Mouse (Mus musculus) CH12.LX (cell line): Measurements from ENCODE around the gene Unc119b. TPM values are rescaled to one million over a fixed set of nuclear protein-coding genes. Genes with fewer than 3 reads are reported as not detected.

ENCODE experiments used
- DNase-seq: peaks from one replicate; pipeline ENCODE4 v3.0.0-alpha.2; 2013; ENCODE audit errors: extremely low read depth
- H3K27ac ChIP-seq: 2 replicates; pipeline ENCODE4 v1.5.1; 2012; ENCODE audit warnings: low read depth, mild to moderate bottlenecking, control low read depth, moderate library complexity; ENCODE audit not compliant: insufficient read depth
- H3K27me3 ChIP-seq: replicated peaks from 2 replicates; pipeline ENCODE3; 2012; ENCODE audit warnings: inconsistent platforms
- H3K36me3 ChIP-seq, 2 experiments: replicated peaks in 1 of 2; 2 replicates each; pipeline versions ENCODE3 to v1.6.1; 2012; ENCODE audit warnings: inconsistent platforms in 1 of 2, low read length in 1 of 2, mild to moderate bottlenecking in 1 of 2, mixed read lengths in 1 of 2, moderate library complexity in 1 of 2; ENCODE audit not compliant: control insufficient read depth in 1 of 2, insufficient read depth in 1 of 2
- H3K4me1 ChIP-seq, 2 experiments: 2 replicates each; pipeline ENCODE4 v1.6.1; 2012; ENCODE audit warnings: inconsistent platforms in 1 of 2, moderate library complexity in 1 of 2; ENCODE audit not compliant: insufficient read depth in 2 of 2, control insufficient read depth in 1 of 2
- H3K4me2 ChIP-seq: 2 replicates; pipeline ENCODE4 v1.6.1; 2012; ENCODE audit warnings: low read depth, mild to moderate bottlenecking, control low read depth; ENCODE audit not compliant: poor library complexity, insufficient read depth, severe bottlenecking
- H3K4me3 ChIP-seq, 3 experiments: fragments of 150-350 bp in 1 of 3; sonication (generic) in 1 of 3; replicated peaks in 1 of 3; 2 replicates each; pipeline versions ENCODE3 to v1.5.1; 2011 to 2012; ENCODE audit warnings: low read depth in 2 of 3, low read length in 2 of 3, mild to moderate bottlenecking in 2 of 3, moderate library complexity in 2 of 3, control low read depth in 1 of 3, improper control_type of control experiment in 1 of 3, inconsistent platforms in 1 of 3, mixed read lengths in 1 of 3; ENCODE audit not compliant: poor library complexity in 1 of 3
- H3K79me2 ChIP-seq: replicated peaks from 2 replicates; pipeline ENCODE4 v1.6.1; 2012; ENCODE audit warnings: mild to moderate bottlenecking, moderate library complexity; ENCODE audit not compliant: control insufficient read depth, poor library complexity, insufficient read depth, severe bottlenecking; ENCODE audit errors: extremely low read depth
- H3K9ac ChIP-seq: 2 replicates; pipeline ENCODE4 v1.6.1; 2012; ENCODE audit warnings: low read depth, mild to moderate bottlenecking, control low read depth, moderate library complexity; ENCODE audit not compliant: insufficient read depth
- H3K9me3 ChIP-seq: replicated peaks from 2 replicates; pipeline ENCODE3; 2012; ENCODE audit warnings: low read length, inconsistent platforms, mixed read lengths
- CHD2 ChIP-seq: IDR thresholded peaks from 2 replicates; pipeline ENCODE4 v1.6.1; 2011; ENCODE audit warnings: low read length, improper control_type of control experiment
- CTCF ChIP-seq, 2 experiments: IDR thresholded peaks in 1 of 2; conservative IDR thresholded peaks in 1 of 2; 2 replicates each; pipeline ENCODE4 v1.5.1; 2011 to 2012; ENCODE audit warnings: low read depth in 2 of 2, low read length in 2 of 2, improper control_type of control experiment in 1 of 2, inconsistent platforms in 1 of 2, mild to moderate bottlenecking in 1 of 2, moderate library complexity in 1 of 2
- E2F4 ChIP-seq: IDR thresholded peaks from 2 replicates; pipeline ENCODE4 v1.6.1; 2011; ENCODE audit warnings: low read depth, low read length, improper control_type of control experiment; ENCODE audit not compliant: insufficient replicate concordance
- GABPA ChIP-seq: IDR thresholded peaks from 2 replicates; pipeline ENCODE4 v1.6.1; 2012; ENCODE audit warnings: low read depth, low read length, improper control_type of control experiment, inconsistent platforms; ENCODE audit not compliant: insufficient replicate concordance
- IRF4 ChIP-seq: IDR thresholded peaks from 2 replicates; pipeline ENCODE4 v1.6.1; 2014; ENCODE audit warnings: low read depth, mild to moderate bottlenecking, inconsistent platforms, low read length, improper control_type of control experiment
- JUN ChIP-seq: IDR thresholded peaks from 2 replicates; pipeline ENCODE4 v1.6.1; 2011; ENCODE audit warnings: low read depth, mild to moderate bottlenecking, low read length, improper control_type of control experiment, moderate library complexity; ENCODE audit not compliant: insufficient read depth
- JUND ChIP-seq: conservative IDR thresholded peaks from 2 replicates; pipeline ENCODE4 v1.6.1; 2011; ENCODE audit warnings: low read depth, low read length, improper control_type of control experiment
- KAT2A ChIP-seq: IDR thresholded peaks from 2 replicates; pipeline ENCODE4 v1.6.1; 2012; ENCODE audit warnings: low read length, improper control_type of control experiment, inconsistent platforms; ENCODE audit not compliant: insufficient replicate concordance
- MAZ ChIP-seq: IDR thresholded peaks from 2 replicates; pipeline ENCODE4 v1.6.1; 2012; ENCODE audit warnings: low read depth, mild to moderate bottlenecking, inconsistent platforms, low read length, improper control_type of control experiment, moderate library complexity
- MEF2A ChIP-seq: IDR thresholded peaks from 2 replicates; pipeline ENCODE4 v1.6.1; 2014; ENCODE audit warnings: low read depth, mild to moderate bottlenecking, inconsistent platforms, low read length, improper control_type of control experiment, borderline replicate concordance
- MXI1 ChIP-seq: IDR thresholded peaks from 2 replicates; pipeline ENCODE4 v1.6.1; 2011; ENCODE audit warnings: mild to moderate bottlenecking, low read depth, low read length, improper control_type of control experiment
- NRF1 ChIP-seq: IDR thresholded peaks from 2 replicates; pipeline ENCODE4 v1.6.1; 2014; ENCODE audit warnings: low read depth, mild to moderate bottlenecking, inconsistent platforms, low read length, improper control_type of control experiment, moderate library complexity
- POLR2AphosphoS2 ChIP-seq: IDR thresholded peaks from 2 replicates; pipeline ENCODE4 v1.6.1; 2011; ENCODE audit warnings: low read depth, low read length, improper control_type of control experiment
- RCOR1 ChIP-seq: conservative IDR thresholded peaks from 2 replicates; pipeline ENCODE4 v1.6.1; 2012; ENCODE audit warnings: low read depth, mild to moderate bottlenecking, inconsistent platforms, low read length, improper control_type of control experiment
- SIN3A ChIP-seq: IDR thresholded peaks from 2 replicates; pipeline ENCODE4 v1.6.1; 2012; ENCODE audit warnings: low read length, improper control_type of control experiment, inconsistent platforms
- SMC3 ChIP-seq: IDR thresholded peaks from 2 replicates; pipeline ENCODE4 v1.6.1; 2011; ENCODE audit warnings: low read depth, low read length, improper control_type of control experiment
- TBP ChIP-seq: conservative IDR thresholded peaks from 2 replicates; pipeline ENCODE4 v1.6.1; 2011; ENCODE audit warnings: low read depth, low read length, improper control_type of control experiment
- UBTF ChIP-seq: IDR thresholded peaks from 2 replicates; pipeline ENCODE4 v1.6.1; 2012; ENCODE audit warnings: low read depth, mild to moderate bottlenecking, inconsistent platforms, low read length, improper control_type of control experiment, moderate library complexity
- USF1 ChIP-seq: IDR thresholded peaks from 2 replicates; pipeline ENCODE4 v1.6.1; 2014; ENCODE audit warnings: low read depth, mild to moderate bottlenecking, inconsistent platforms, low read length, improper control_type of control experiment
- ZC3H11A ChIP-seq: IDR thresholded peaks from 2 replicates; pipeline ENCODE4 v1.6.1; 2012; ENCODE audit warnings: low read depth, mild to moderate bottlenecking, inconsistent platforms, low read length, improper control_type of control experiment
- ZKSCAN1 ChIP-seq: IDR thresholded peaks from 2 replicates; pipeline ENCODE4 v1.6.1; 2012; ENCODE audit warnings: low read depth, inconsistent platforms, low read length, improper control_type of control experiment, borderline replicate concordance
- ZMIZ1 ChIP-seq: IDR thresholded peaks from 2 replicates; pipeline ENCODE4 v1.6.1; 2012; ENCODE audit warnings: low read depth, mild to moderate bottlenecking, inconsistent platforms, low read length, improper control_type of control experiment
- dilution Hi-C: fragments of 300-500 bp; cut with MboI; formaldehyde crosslinking; loops from 2 replicates; pipeline ENCODE4 v1.14.3; 2020; ENCODE audit warnings: low sequenced_read_pairs; ENCODE audit not compliant: extremely low pct_unique_long_range_greater_than_20kb, extremely low pct_ligation_motif_present
- in situ Hi-C: fragments of 300-500 bp; cut with MboI; formaldehyde crosslinking; loops from 3 replicates; pipeline ENCODE4 v1.14.3; 2019; ENCODE audit warnings: low sequenced_read_pairs, low pct_ligation_motif_present, low pct_unique_long_range_greater_than_20kb, mixed read lengths
- polyA plus RNA-seq: library from polyadenylated mRNA; unstranded; fragments of >175 nt; gene quantifications from 2 replicates; pipeline ENCODE4 v1.2.1, GENCODE M21; 2012; ENCODE audit warnings: low read depth; ENCODE audit not compliant: insufficient read length
- total RNA-seq, 2 experiments: library from RNA; depleted of rRNA; stranded (reverse); fragments of 300-350 nt in 1 of 2; fragments of >200 nt in 1 of 2; gene quantifications; 2 replicates each; pipeline ENCODE4 v1.2.3; 2012 to 2014

Unc119b gene
- total and polyA plus RNA-seq, 3 experiments: 13.3 to 22.6 (median 18.4) TPM

DNA sequence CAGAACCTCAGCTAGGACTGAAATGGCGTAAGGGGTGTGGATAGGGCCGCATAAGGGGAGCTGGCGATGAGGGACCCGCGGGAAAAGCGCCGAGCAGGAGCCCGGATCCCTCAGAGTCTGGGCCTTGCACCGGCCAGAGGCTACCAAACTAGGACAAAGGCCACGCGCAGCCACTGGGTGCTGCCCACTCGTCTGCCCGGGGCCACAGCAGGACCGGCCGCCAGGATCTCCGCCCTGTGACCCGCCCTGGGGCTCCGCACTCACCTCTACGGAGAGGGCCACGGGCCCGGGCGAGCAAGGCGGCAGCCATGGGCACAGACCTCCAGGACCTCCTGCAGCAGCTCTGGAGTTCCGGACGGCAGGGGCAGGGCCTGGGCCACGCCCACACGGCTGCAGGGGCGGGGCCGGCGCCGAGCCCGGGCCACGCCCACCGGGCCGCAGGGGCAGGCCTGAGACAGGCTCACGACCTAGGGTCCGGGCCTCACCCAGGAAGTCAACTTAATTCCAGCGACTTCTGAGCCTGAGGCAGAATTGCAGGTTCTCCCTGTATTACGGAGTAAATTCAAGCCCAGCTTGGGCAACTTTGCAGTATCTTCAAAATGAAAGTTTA is 15.7 kb downstream of the Unc119b start, which contains the start of gene Acads (continued):
- TF ChIP-seq NRF1: 0 out of 2 replicates have a peak, but pooled peaks have one; percentile 33
- peak; percentile 79; the same call in 1 of the 2 replicates for TF ChIP-seq ZMIZ1
- no peak for TF ChIP-seq CHD2
- TF ChIP-seq USF1: no peak
- TF ChIP-seq SMC3: no peak
- 0 out of 2 replicates have a peak, but pooled peaks have one; percentile 29 for TF ChIP-seq KAT2A
- 0 out of 2 replicates have a peak, but pooled peaks have one; percentile 20 for TF ChIP-seq IRF4
- peak; percentile 54; the same call in 1 of the 2 replicates for TF ChIP-seq TBP
- TF ChIP-seq MXI1: peak; percentile 87
- TF ChIP-seq UBTF: no peak
- TF ChIP-seq GABPA: no peak
- TF ChIP-seq ZC3H11A: no peak
- TF ChIP-seq ZKSCAN1: no peak
- no peak for TF ChIP-seq E2F4
- TF ChIP-seq, all 38 proteins: peak for 14

DNA sequence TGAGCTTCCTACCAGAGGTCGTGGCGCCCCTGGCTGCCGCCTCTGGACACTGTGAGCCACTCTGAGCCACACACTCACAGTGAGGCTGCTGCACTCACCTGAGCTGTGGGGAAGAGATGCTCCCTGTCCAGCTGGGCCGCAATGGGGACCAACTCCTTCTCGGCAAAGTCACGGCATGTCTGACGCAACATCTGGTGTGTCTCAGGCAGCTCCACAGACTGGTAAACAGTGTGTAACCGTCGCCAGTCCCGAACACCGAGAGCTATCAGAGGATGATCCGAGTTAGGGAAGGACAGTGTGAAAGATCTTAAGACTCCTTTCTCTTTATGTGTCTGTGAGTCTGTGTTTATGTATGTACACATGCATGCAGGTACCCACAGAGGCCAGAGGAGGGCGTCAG is 17.3 kb downstream of the Unc119b start:
- peaks cover 3% of the 10 kb centered on the region for H3K9me3 ChIP-seq
- no peak overlapping the region for H3K27ac ChIP-seq
- DNase-seq: no peak
- H3K36me3 ChIP-seq: peaks cover 31 to 48% of the 10 kb centered on the region in 2 experiments
- peaks cover 9 to 30% of the 10 kb centered on the region in 2 experiments for H3K4me1 ChIP-seq
- H3K79me2 ChIP-seq: no peaks in the 10 kb centered on the region; the same call in 1 of the 2 replicates
- H3K4me3 ChIP-seq: no peak overlapping the region
- no peak overlapping the region for H3K4me2 ChIP-seq
- H3K27me3 ChIP-seq: no peaks in the 10 kb centered on the region
- dilution Hi-C loops: no loop called here
- TF ChIP-seq JUND (no peak), NRF1 (no peak), MEF2A (no peak), JUN (no peak), RCOR1 (no peak), CHD2 (no peak), MAZ (no peak), KAT2A (no peak), CTCF (conservative IDR thresholded peaks at IDR 0.05 in 1 of 2, IDR thresholded peaks at IDR 0.05 in 1 of 2; ENCODE audit: low read depth in 2 of 2, low read length in 2 of 2) (no peak), POLR2AphosphoS2 (no peak), UBTF (no peak), SIN3A (no peak), E2F4 (no peak)
- in situ Hi-C loops: no loop called here
- H3K9ac ChIP-seq: no peak overlapping the region
